Mouse (Mus musculus) lung, postnatal 36 days (tissue): ENCODE results near the gene Ptpn22.

Experiments used
- DNase-seq: peaks from one replicate; pipeline ENCODE4 v3.0.0; 2022; ENCODE audit warnings: mixed read lengths

Ptpn22 gene

DNA sequence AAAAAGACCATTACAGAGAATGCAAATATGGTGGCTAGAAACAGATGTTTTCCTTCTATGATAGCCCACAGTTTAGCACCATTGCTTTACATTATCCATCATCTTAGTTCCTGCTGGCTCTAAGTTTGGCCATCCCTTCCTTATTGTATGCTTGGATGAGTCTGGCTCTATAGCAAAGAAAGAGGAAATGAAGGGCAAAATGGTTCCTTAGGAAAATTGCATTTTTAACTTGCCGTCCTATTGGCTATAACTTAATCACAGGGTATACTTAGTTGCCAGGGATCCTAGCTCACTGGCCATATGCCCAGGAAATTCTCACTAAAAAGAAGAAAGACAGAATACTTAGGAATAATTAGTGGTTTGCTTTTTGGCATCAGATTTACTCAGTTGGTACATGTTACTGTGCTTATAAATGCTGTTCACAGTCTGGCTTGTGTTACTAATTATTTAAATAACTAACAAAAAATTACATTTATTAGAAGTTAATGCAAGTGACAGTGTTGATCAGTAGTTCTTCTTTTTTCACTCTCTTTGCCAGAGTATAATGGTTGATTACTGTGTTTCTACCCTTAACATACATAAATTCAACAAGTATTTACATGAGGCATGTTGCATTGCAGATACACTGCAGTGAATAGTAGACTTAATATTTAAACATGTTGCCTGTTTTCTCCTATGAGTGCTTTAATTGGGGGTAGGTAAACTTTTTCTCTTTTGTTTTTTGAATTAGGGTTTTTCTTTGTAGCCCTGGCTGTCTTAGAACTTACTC is 85.4 kb downstream of the Ptpn22 start:
- no peak for DNase-seq

DNA sequence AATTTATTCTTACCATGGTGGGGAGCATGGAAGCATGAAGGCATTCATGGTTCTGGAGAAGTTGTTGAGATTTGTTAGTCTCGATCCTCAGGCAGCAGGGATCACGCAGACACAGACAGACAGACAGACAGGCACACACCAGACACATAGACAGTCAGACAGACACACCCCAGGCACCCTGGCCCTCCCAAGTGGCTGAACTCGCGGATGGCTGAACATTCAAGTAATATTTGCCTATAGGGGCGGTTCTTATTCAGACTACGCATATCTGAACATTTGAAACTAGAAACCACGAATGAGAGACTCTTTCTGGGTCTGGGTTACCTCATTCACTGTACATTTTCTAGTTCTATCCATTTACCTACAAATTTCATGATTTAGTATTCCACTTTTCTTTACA is 89.1 kb downstream of the Ptpn22 start:
- no peak for DNase-seq

DNA sequence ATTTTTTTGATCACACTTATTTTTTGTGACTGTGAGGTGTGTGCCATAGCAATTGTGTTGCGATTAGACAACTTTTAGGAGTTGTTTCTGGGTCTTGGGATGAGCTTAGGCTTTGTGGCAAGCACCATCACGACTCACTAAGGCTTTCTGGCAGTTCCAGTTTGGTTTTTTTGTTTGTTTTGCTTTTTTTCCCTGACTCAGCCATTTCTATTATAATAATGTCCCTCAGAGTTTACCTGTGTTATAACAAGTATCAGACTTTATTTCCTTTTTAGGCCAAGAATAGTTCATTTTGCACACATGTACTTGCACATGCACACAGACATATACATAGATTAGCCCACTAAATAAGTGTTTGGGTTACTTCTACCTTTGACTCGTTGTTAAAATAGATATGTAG is 101.0 kb downstream of the Ptpn22 start:
- no peak for DNase-seq
